Mouse (Mus musculus) erythroblast, embryonic 14.5 days (primary cell): Measurements from ENCODE around the gene Ap5z1. TPM values are rescaled to one million over a fixed set of nuclear protein-coding genes. Genes with fewer than 3 reads are reported as not detected.

Experiments
- H3K27me3 ChIP-seq: 2 replicates; pipeline ENCODE4 v1.6.1; 2012; ENCODE audit warnings: inconsistent platforms; ENCODE audit not compliant: control insufficient read depth
- H3K36me3 ChIP-seq: 2 replicates; pipeline ENCODE4 v1.6.1; 2012; ENCODE audit warnings: mild to moderate bottlenecking, inconsistent platforms; ENCODE audit not compliant: control insufficient read depth
- H3K4me1 ChIP-seq: 2 replicates; pipeline ENCODE4 v1.6.1; 2012; ENCODE audit warnings: inconsistent platforms; ENCODE audit not compliant: control insufficient read depth
- H3K4me3 ChIP-seq: replicated peaks from 2 replicates; pipeline ENCODE3; 2012; ENCODE audit warnings: moderate library complexity, mild to moderate bottlenecking, inconsistent platforms
- H3K9me3 ChIP-seq: 2 replicates; pipeline ENCODE4 v1.6.1; 2012; ENCODE audit warnings: low read length, inconsistent platforms, mixed read lengths; ENCODE audit not compliant: control insufficient read depth
- GATA1 ChIP-seq: IDR thresholded peaks from 2 replicates; pipeline ENCODE4 v1.6.1; 2012; ENCODE audit warnings: low read length, inconsistent platforms, mixed read lengths
- TAL1 ChIP-seq: IDR thresholded peaks from 3 replicates; pipeline ENCODE4 v1.6.1; 2012; ENCODE audit warnings: low read length, inconsistent platforms, mixed read lengths
- polyA plus RNA-seq: library from polyadenylated mRNA; stranded (reverse); fragments of >175 nt; gene quantifications from 2 replicates; pipeline ENCODE4 v1.2.3, GENCODE M21; 2012

Gene Ap5z1
- polyA plus RNA-seq, 1 experiment, result 1.7 TPM

DNA sequence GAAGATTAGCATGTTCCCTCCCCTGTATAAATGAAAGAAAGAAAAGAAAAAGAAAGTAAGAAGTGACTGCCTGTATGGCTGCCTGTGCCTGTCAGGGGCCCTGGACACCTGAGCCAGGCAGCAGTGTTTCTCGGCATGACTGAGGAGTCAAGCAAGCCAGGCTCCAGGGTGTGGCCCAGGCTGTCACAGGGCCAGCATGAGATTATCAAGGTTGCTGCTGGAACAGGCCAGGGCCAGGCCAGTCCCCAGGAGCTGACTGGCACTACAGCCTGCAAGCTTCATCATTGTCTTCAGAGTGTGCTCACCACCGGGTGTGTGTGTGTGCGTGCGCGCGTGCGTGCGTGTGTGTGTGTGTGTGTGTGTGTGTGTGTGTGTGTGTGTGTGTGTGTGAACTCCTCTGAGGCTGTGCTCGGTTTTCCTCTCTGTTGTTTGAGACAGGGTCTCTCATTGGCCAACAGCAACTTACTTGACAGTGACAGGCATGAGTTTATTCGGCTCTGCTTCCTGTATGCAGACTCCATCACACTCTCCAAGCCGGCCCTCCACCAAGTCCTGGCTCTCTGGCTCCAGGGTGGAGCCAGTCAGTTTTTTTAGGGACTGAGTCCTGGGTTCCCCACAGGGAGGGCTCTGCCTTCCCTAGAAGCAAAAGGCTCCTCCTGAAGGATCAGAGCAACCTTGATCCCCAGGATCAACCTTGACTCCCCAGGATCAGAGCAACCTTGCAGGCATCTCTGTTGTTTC, 18.8 kb upstream of the Ap5z1 start:
- Histone ChIP-seq H3K36me3 (peaks cover 20% of the 10 kb centered on the region), H3K4me3 (peak overlapping the region; percentile 28), H3K9me3 (no peaks in the 10 kb centered on the region), H3K27me3 (no peaks in the 10 kb centered on the region), H3K4me1 (peaks cover 72% of the 10 kb centered on the region)
- no peak for TF ChIP-seq GATA1
- no peak for TF ChIP-seq TAL1

DNA sequence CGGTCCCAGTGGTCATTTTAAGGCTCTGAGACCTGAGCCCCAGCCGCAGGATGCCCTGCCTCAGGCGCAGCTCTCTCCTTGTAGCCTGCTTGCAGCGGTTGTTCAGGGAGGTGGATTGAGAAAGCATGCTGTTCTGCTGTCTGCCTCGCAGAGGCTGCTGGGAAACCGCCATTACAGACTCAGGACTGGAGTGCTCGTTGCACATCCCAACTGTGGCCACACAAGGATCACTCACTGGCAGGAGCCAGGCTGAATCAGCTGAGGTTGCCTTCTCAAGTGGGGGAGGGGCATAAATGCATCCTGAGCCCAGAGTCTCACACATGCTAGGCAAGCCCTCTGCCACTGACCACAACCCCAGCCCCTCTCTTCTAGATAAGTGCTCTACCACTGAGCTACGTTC, 18.0 kb upstream of the Ap5z1 start:
- no peaks in the 10 kb centered on the region for H3K27me3 ChIP-seq
- H3K36me3 ChIP-seq, result peaks cover 28% of the 10 kb centered on the region
- H3K4me3 ChIP-seq, result no peak overlapping the region
- TF ChIP-seq GATA1, result no peak
- H3K9me3 ChIP-seq, result no peaks in the 10 kb centered on the region
- peaks cover 64% of the 10 kb centered on the region for H3K4me1 ChIP-seq

GRCm38 (mm10) chr5:142448076-142448475, 15.7 kb upstream of the Ap5z1 start:
- Histone ChIP-seq H3K4me1 (peaks cover 47% of the 10 kb centered on the region), H3K4me3 (no peak overlapping the region), H3K36me3 (peaks cover 41% of the 10 kb centered on the region), H3K27me3 (no peaks in the 10 kb centered on the region), H3K9me3 (no peaks in the 10 kb centered on the region)
- TF ChIP-seq TAL1, result no peak
- TF ChIP-seq GATA1, result no peak

- peaks cover 42% of the 10 kb centered on the region for H3K4me1 ChIP-seq
- TF ChIP-seq GATA1 (no peak), TAL1 (no peak)
- H3K27me3 ChIP-seq, result no peaks in the 10 kb centered on the region
- H3K4me3 ChIP-seq, result no peak overlapping the region
- no peaks in the 10 kb centered on the region for H3K9me3 ChIP-seq
- H3K36me3 ChIP-seq, result peaks cover 45% of the 10 kb centered on the region
Measured at GRCm38 (mm10) chr5:142448623-142449022, 15.1 kb upstream of the Ap5z1 start.

DNA sequence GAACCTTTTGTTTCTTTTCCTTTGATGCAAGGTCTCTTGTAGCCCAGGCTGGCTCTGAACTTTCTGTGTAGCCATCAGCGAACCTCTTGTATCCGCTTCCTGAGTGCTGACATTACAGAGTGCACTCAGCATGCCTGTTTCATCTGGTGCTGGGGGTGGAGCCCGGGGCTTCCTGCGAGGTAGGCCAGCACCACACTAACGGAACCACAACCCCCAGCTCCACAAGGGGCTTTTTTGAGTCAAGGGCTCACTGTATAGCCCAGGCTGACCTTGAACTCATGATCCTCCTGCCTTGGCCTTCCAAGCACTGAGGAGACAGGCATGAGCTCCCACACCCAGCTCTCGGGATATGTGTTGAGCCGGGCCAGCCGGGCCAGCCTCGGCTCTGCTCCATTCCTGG, 12.9 kb upstream of the Ap5z1 start:
- H3K27me3 ChIP-seq, result no peaks in the 10 kb centered on the region
- TF ChIP-seq GATA1 (no peak), TAL1 (no peak)
- H3K9me3 ChIP-seq, result no peaks in the 10 kb centered on the region
- H3K4me3 ChIP-seq, result no peak overlapping the region
- peaks cover 62% of the 10 kb centered on the region for H3K36me3 ChIP-seq
- H3K4me1 ChIP-seq, result peaks cover 19% of the 10 kb centered on the region

DNA sequence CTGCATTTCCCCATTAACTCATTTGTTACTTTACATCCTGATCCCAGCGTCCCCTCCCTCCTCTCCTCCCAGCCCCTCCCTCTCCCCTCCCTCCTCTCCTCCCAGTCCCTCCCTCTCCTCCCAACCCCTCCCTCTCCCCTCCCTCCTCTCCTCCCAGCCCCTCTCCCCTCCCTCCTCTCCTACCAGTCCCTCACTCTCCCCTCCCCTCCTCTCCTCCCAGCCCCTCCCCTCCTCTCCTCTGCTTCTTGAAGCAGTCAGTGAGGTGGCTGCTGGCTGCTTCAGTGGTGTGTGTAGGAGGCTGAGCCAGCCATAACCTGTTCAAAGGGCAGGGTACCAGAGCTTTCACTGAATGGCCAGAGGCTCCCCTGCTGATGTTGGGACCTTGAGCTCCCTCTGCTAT, 12.0 kb upstream of the Ap5z1 start:
- Histone ChIP-seq H3K4me1 (peaks cover 13% of the 10 kb centered on the region), H3K27me3 (no peaks in the 10 kb centered on the region), H3K36me3 (peaks cover 69% of the 10 kb centered on the region), H3K4me3 (no peak overlapping the region), H3K9me3 (no peaks in the 10 kb centered on the region)
- TF ChIP-seq TAL1, result no peak
- TF ChIP-seq GATA1, result no peak

- TF ChIP-seq GATA1 (no peak), TAL1 (no peak)
- no peak overlapping the region for H3K4me3 ChIP-seq
- no peaks in the 10 kb centered on the region for H3K9me3 ChIP-seq
- H3K27me3 ChIP-seq, result no peaks in the 10 kb centered on the region
- peaks cover 85% of the 10 kb centered on the region for H3K36me3 ChIP-seq
- peaks cover 10% of the 10 kb centered on the region for H3K4me1 ChIP-seq
Measured at GRCm38 (mm10) chr5:142453742-142454141, 10.0 kb upstream of the Ap5z1 start.

GRCm38 (mm10) chr5:142456318-142456717, 7.4 kb upstream of the Ap5z1 start:
- peaks cover 68% of the 10 kb centered on the region for H3K36me3 ChIP-seq
- TF ChIP-seq TAL1 (no peak), GATA1 (no peak)
- H3K9me3 ChIP-seq, result no peaks in the 10 kb centered on the region
- peaks cover 10% of the 10 kb centered on the region for H3K4me1 ChIP-seq
- H3K4me3 ChIP-seq, result no peak overlapping the region
- H3K27me3 ChIP-seq, result no peaks in the 10 kb centered on the region

- H3K36me3 ChIP-seq, result peaks cover 70% of the 10 kb centered on the region
- no peak overlapping the region for H3K4me3 ChIP-seq
- peaks cover 4% of the 10 kb centered on the region for H3K9me3 ChIP-seq
- peaks cover 6% of the 10 kb centered on the region for H3K4me1 ChIP-seq
- no peaks in the 10 kb centered on the region for H3K27me3 ChIP-seq
- TF ChIP-seq GATA1 (no peak), TAL1 (no peak)
Measured at GRCm38 (mm10) chr5:142457345-142457744, 6.4 kb upstream of the Ap5z1 start.
